Mouse (Mus musculus) MEL-GATA-1-ER (cell line): ENCODE data around the gene Ube2o.

Source experiments
- DNase-seq: peaks from one replicate; pipeline ENCODE4 v3.0.0-alpha.2; 2012; ENCODE audit warnings: low read depth; ENCODE audit errors: extremely low read depth

The Ube2o gene

DNA sequence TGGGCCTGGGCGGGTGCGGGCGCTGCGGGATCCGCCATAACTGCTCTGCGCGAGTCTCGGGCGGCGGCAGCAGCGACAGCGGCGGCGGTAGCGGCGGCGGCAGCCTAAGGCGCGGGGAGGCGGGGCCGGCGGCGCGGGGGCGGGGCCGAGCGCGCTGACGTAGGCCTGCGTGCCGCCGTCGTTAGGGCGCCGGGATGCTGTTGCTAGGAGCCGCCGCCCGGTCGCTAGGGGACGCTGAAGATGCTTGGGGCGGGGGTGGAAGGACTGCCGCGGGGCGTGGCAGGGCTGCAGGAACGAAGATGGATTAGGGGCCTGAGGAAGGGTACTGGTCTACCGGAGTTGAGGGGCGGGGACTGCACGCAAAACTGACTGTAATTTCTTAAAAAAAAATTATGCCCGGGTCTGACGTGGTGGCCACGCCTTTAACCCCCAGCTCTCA, at the start of gene Ube2o:
Ube2o (minus strand) TSS at position 72 of the 439 bp plus-strand sequence.
- DNase-seq: peak; percentile 47

DNA sequence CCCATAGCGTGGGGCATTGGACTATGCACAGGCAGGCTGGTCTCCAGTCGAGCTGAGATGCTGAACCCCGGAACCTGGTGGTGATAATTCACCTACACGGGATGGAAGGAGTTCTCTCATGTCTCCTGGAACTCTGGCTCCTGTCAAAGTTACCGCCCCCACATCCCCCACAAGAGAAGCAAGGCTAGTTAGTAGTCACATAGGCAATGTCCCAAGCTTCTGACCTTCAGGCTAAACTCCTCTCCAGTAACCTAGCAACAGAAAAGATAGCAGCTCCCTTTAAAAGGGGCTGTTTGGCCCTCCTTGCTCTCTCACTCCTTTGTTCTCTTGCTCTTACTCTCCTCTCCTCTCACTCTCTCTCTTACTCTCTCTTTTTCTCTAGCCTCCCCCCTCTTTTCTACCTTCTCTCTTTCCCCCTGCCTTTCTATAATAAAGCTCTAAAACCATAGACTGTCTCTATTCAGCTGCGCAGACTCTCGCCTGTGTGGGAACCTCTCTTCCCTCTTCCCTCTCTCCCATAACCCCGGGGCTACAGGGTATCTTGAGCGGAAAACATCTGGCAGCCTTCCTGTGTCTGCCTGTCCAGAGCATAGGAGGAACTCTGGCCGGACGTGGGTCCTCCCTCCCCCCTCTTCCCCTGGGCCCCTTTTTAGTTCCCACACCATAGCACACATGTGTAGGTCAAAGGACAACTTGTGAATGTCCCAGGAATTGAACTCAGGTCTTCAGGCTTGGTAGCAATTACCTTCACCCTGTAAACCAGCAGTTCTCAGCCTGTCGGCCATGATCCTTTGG, 49.1 kb upstream of the Ube2o start:
- no peak for DNase-seq

DNA sequence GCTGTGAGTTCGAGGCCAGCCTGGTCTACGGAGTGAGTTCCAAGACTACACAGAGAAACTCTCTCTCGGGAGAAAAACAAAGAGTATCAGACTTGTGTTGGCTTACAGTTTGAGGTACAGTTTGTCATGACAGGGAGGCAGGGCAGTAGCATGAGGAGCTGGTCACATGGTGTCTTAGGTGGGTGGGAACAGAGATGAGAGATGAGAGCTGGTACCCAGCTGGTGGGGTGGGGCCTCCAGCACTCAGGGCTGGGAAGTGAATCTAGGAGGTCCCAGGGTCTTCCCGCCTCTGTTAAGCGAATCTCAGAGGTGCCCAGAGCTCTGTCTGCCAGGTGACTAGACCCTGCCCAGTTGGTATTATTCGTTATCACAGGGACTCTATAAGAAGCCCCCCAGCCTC, 48.2 kb upstream of the Ube2o start:
- no peak for DNase-seq

DNA sequence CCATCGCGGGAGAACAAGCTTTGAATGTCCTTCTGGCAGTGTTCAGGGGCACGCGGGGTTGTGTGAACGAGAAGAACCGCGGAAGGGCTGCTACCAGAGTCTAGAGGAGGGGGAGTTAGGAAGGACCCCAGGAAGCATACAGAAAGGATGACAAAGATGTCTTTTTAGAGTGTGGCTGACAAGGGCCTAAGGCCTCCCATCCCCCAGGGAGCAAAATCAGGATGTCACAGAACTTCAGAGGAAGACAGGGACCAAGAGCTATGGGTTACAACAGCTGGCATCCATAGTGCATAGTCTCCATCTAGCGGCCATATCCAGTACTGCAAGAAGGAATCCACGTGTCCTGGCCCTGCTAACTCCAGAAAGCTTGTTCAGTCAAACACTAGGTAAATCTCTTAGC, 47.5 kb upstream of the Ube2o start:
- peak; percentile 79 for DNase-seq

DNA sequence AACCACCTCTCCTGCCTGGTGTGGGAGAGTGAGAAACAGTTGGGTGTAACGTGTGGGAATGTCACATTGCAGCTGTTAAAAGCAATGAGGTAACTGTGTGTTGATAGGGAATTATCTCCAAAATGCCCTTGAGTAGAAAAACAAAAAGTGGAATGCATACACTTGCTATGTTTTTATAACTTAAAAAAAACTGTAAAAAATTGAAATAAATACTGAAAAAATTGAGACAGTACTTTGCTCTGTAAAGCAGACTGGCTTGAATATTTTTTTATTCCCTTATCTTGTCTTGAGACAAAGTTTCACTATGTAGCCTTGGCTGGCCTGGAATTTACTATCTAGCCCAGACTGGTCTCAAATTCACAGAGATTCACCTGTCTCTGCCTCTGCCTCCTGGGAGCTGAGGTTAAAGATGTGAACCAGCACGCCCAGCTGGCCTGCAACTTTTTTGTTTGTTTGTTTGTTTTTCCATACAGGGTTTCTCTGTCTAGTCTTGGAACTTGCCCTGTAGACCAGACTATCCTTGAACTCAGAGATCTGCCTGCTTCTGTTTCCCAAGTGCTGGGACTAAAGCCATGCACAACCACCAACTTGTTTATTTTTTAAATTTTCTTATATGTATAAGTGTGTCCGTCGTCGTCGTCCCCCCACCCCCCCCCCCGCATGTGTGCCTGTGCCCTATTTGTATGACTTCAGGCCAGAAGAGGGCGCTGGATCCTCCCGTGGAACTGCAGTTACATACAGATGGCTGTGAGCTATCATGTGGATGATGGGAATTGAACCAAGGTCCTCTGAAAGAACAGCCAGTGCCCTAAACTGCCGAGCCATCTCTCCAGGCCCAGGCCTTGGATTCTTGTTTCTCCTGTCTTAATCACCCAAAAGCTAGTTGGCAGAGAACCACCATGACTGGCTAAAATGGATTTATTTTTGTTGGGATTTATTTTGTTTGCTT, 46.1 kb upstream of the Ube2o start:
- peak; percentile 62 for DNase-seq

DNA sequence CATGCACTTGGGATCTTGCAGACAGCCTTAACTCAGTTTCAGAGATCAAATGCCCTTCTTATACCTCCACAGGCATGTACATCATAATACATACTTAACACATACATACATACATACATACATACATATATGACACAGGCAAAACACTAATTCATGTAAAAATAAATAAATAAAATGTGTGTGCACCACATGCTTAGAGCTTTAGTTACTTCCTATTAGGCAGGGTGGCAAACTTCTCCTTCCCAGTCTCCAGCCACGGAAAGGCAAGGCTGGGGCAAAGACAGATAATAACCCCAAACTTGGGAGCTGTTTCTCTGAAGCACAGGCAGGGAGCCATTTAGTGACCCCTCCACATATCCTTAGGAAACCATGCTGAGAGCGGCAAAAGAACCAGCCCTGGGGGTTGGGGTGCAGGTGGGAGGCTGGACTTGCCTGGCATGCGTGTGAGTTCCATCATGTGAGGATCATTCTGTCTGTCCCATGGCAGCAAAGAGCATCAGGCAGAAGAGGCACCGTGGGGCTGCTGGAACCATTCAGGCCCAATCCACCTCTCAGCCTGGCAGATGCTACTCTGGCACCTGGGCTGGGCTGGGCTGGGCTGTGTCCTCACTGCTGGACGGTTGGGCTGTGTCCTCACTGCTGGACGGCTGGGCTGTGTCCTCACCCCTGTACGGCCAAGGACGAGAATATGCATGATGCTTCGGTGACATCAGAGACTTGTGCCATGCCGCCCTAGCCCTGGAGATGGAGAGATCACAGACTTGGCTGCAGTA, 45.2 kb upstream of the Ube2o start, which contains the start of gene Rhbdf2:
Rhbdf2 (minus strand) TSS at position 721 of the 773 bp plus-strand sequence.
- DNase-seq: no peak

DNA sequence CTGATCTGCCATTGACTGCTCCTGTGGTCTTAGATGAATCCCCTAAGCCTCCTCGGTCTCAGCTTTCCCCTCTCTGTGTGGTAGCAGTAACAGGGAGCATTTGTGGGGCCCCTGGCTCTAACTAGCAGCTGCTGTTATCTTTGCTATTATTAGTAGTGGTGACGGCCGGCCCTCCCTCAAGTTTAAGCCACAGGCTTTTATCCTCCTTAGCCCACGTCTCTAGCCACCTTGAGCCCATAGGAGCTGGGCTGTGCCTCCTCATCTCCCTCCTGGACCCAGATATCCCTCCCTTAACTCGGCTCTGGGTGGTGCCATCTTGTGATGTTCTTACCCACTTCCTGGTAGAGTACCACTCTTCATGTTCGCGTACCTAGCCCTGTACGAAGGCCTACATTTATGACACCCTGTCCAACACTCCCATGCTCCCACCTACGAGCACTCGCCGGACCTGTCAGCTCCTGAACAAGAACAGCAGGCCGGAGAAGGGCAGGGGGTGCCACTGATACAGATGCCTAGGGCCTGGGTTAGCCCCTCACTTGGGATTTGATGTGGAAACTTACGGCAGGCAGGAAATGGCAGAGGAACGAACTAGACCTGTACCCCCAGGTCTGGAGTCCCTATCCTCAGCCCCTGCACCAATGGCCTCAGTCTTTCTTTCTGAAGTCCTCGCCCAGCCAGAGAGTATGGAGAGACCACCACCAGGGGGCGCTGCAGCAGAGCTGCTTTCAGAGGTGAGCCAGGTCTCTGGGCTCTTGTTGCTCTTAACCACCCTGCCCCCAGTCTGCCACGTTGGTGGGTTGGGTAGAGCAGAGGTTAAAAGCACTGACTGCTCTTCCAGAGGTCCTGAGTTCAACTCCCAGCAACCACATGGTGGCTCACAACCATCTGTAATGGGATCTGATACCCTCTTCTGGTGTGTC, 44.1 kb upstream of the Ube2o start:
- DNase-seq: peak; percentile 62

DNA sequence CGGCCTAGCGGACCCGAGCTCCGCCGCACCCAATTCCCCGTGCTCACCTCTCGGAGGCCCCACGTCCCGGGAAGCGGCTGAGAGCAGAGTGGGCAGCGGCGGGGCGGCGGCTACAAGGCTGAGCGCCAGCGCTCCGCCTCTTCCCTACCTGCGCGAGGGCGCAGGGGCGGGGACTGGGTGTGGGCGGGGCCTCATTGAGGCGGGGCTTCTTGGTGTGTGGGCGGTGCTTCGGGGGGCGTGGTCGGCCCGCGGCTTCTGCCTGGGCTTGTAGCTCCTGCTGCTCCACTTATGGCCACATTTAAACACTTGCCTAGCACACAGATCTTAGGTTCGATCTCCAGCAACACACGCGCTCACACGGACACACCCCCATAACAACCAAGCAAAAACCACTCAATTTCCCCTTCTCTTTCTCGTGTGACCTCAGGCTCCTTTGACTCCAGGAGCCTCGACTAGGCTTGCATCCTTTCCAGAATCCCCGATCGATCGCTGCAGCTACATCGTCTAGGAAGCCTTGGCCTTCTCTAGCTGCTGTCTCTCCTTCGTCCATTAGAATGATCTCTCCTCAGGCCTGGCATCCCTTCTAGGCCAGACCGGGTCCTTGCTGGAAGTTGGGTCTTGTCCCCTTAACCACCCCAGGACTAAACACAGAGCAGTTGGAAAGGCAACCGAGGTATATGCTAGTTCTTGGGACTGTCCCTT, 43.0 kb upstream of the Ube2o start:
- peak; percentile 68 for DNase-seq

DNA sequence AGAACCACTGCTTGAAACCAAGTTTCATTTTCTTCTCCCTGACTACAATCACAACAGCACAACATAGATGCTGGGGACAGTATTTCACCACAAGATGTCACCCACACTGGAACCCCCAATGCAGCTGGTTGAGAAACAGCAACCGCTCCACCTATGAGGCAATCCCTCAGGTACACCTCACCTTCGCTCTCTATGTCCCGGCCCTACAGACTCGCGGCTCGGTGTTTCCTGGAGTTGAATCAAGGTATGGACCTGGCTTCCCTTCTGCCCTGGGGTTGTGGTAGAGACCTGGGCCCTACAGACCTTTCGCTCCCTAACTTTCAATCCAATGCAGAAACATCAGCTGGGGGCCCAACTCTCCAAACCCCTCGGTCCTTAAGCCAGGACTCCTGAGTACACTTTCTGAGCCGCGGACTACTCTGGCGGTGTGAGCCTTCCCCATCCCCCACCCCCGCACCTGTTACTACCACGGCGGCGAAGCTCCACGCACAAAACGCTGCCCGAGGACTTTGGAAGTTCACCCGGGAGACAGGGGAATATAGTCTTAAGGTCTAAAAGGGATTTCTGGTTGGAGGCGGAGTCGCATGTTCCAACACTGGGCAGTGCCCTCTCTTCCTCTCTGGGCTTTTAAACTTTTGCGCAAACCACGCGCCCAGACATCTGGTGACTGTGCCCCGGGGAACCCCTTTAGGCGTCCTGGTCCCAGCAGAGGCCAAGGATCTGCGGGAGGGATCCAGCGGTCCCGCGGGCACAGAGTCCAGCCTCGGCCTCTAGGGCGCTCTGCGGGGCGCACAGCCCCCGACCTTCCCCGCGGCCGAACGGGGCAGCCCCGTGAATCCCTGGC, 42.3 kb upstream of the Ube2o start:
- no peak for DNase-seq

DNA sequence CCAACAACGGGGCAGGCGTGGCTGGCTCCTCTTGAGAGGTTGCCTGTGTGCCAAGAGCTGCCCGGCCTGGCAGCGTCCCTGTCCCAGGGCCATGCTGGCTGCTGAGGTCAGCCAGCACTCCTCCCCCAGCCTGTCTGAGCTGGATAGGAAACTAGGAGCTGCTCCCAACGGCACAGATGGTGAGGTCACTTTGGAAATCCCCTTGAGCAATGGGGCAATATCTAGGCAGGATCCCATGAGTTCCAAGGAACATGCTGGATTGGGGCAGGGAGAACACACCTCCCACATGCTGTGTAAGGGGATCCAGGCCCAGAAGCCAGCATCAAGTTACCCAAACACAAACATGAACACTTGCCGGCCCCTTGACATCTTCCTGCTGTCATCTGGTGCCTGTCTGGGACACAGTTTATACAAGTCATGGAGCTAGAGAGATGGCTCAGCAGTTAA, 40.0 kb upstream of the Ube2o start:
- DNase-seq: no peak

DNA sequence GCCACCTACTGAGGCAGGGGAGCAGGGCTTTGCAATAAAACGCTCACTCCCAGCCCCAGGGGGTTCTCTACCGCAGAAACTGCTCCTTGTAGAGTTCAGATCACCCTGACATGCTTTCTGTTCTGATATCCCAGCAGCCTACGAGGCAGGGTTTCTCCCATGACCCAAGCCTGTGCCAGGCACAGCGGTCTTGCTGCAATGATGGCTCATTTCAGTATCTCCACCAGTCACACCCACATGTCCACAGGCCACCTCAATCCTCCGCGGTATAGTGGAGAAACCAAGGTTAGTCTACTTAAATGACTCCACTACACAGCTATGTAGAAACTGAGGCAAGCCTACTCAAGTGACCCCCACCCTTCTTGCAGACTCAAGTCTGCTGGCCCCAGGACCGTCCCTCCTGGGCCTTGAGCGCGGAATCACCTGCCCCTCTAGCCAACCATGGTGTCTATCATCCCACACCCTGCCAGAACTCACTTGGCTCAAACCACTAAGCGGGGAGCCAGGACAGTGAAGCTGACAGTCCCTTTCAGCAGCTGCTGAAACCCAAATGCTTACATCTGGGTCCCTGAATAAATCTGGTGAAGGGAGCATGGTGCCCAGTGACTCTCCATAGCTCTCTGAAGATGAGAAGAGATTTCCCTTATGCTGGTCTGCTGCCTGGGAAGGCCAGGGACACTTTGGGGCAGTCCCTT, 39.5 kb upstream of the Ube2o start:
- DNase-seq: no peak

DNA sequence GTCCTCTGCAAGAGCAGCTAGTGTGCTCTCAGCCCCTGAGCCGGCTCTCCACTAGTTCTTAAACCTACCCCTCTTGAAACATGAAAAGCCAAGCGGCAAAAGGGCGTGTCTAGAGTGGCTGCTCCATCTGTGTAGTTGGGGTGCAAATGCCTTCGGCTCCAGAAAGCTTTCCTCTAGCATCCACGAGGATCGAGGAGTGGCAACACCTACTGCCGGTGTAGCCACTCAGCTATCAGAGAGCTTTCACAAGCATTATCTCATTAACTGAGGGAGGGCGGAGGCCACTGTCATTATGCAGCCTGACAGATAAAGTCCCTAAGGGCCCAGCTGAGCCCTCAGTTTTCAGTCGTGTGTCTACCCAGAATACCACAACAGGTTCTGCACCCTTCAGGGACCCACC, 38.8 kb upstream of the Ube2o start:
- DNase-seq: peak; percentile 64

DNA sequence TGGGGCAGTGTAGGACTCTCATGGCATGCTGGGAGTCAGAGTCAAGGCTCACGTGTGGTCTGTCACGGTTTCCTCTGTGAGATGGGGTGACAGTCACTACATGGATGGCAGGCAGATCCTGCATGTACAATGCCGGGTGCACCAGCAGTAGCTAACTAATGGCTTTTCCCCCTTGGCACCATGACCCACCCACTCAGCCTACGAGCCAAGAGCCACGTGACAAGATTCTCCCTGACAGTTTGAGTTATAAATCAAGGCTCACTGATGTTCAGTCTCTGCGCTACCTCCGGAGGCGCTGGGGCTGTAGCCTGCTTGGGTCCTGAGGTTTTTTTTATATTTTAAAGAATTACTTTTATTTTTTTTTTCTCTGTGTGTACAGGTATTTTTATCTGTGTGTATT, 38.3 kb upstream of the Ube2o start:
- no peak for DNase-seq

DNA sequence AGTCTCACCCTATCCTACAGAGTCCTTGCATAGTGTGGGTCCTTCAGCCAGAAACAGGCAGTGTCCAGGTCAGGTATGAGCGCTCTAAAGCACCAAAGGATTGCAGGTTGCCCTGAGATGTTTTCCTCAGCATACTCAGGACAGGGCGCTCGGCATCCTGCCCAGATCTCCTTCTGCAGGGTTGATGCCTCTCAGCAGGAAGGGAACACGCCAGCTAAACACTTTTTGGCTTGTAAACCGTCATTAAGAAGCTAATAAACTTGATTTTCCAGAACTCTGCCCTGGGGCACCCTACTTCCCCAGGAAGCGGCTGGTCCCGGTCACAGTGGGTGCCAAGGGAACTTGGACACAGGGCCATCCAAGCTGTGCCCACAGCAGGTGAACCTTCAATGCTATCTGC, 37.9 kb upstream of the Ube2o start:
- no peak for DNase-seq

DNA sequence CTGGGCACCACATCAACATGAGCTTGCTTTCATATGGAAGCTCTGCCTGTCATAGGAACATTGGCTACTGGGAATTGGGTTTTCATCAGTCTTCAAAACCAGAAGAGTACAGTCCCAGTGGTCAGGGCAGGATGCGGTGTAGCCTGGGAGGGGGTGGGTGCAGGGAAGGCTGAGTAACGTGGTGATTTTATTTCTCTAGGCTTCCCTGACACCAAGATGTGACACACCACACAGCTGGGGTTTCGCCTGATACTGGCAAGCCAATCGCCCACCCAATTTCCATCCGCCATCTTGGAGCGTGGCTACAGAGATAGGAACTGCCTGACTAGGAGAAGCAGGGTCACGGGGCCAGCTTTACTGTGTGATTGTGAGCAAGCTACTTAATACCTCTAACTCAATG, 37.4 kb upstream of the Ube2o start:
- DNase-seq: no peak

DNA sequence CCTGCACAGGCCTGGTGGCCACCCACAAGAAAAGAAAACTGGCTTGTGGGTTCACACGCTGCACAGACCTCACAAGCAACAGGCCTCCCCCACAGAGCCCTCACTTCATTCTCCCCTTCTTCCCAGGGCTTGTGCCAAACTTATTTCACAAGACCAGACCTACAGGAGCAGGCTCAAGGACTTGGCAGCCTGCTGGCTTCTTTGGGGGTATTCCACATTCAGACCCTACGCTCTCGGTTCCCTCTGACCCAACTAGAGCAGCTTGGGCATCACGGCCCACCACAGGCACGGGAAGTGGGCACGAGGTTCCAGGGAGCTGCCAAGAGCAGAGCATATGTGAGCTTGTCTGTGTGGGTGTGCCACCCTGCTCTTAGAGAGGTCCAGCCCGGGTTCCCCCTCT, 36.4 kb upstream of the Ube2o start:
- no peak for DNase-seq

DNA sequence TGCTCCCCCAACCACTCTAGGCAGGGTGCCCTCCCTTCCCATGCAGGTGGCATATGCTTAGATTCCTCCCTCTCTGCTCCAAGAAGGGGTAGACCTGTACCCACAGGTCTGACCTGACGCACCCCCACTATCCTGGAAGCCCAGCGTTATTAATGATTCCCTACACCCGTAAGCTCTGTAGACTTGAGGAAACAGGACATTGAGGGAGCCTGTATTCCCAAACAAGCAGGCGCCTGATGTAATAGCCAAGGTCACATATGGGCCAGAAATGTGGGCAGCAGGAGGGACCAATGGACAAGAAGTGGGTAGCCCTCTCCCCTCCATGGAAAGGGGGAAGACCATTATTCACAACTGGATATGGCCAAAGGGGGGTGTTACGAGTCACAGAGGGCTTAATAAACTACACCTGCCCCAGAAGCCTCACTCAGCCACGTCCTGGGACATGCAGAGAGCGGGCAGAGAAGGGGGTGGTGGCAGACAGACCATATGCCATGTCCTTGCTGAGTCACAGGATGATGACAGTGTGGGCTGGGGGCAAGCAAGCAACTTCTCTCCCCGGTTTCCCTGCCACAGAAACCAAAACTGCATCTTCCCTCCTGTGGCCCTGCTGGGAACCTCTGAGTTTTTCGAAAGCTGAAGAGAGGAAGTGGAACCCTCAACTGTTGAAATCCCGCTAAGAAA, 35.3 kb upstream of the Ube2o start:
- no peak for DNase-seq
